Mouse (Mus musculus): ENCODE results near the gene 1810055G02Rik. TPM values are rescaled to one million over a fixed set of nuclear protein-coding genes. Genes with fewer than 3 reads are reported as not detected.

The 1810055G02Rik gene
- polyA plus RNA-seq, 1 experiment from 2014 or later, result 30.1 TPM

GRCm38 (mm10) chr19:3757861-3758260 lies 49.8 kb downstream of the 1810055G02Rik start:
- ATAC-seq, result no peak
- H3K9me3 ChIP-seq, result no peaks in the 10 kb centered on the region; the same call in 1 of the 2 replicates
- H3K9ac ChIP-seq (replicated peaks), result no peak overlapping the region
- H3K27me3 ChIP-seq, result no peaks in the 10 kb centered on the region
- H3K36me3 ChIP-seq, result no peaks in the 10 kb centered on the region
- H3K4me1 ChIP-seq (replicated peaks), result no peaks in the 10 kb centered on the region
- H3K27ac ChIP-seq, result no peak overlapping the region
- 50% methylated on average over 1 of the region's 1 CpGs for WGBS
- no peak overlapping the region for H3K4me2 ChIP-seq (replicated peaks)
- H3K4me3 ChIP-seq (replicated peaks), result no peak overlapping the region

- no peak for ATAC-seq
- WGBS, result 86% methylated on average over 4 of the region's 4 CpGs
- Histone ChIP-seq H3K4me1 (replicated peaks) (peaks cover 20% of the 10 kb centered on the region), H3K27ac (no peak overlapping the region), H3K9me3 (no peaks in the 10 kb centered on the region; the same call in 1 of the 2 replicates), H3K4me2 (replicated peaks) (no peak overlapping the region), H3K36me3 (0 out of 2 replicates have a peak, but pooled peaks cover 4% of the 10 kb centered on the region), H3K9ac (replicated peaks) (no peak overlapping the region), H3K27me3 (no peaks in the 10 kb centered on the region), H3K4me3 (replicated peaks) (no peak overlapping the region)
Observed at GRCm38 (mm10) chr19:3765221-3765820, 57.2 kb downstream of the 1810055G02Rik start.

DNA sequence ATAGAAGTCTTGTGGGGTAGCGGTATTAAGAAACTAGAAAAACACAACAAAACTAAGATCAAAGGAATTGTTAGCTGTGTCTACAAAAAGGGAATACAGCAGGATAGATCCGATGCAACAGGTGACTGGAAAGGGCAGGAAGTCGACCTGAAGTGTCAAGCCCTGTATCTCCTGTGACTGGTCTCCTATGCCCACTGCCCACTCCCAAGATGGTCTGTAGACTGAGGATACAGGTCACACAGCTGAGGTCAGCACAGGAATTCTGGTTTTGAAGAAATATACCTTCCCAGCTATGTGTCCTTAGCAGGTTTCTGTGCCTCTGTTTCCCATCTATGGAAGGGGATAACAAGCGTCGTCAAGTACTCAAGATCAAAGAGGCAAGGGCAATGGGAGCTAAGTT lies 58.3 kb downstream of the 1810055G02Rik start:
- ATAC-seq, result no peak
- no peaks in the 10 kb centered on the region for H3K9me3 ChIP-seq
- H3K9ac ChIP-seq (replicated peaks), result 0 out of 2 replicates have a peak overlapping the region, but pooled peaks have one; percentile 100
- peak overlapping the region; percentile 100; the same call in 1 of the 2 replicates for H3K27ac ChIP-seq
- no peaks in the 10 kb centered on the region for H3K27me3 ChIP-seq
- no peak overlapping the region for H3K4me3 ChIP-seq (replicated peaks)
- peak overlapping the region; percentile 92 for H3K4me2 ChIP-seq (replicated peaks)
- 89% methylated on average over 5 of the region's 5 CpGs for WGBS
- 0 out of 2 replicates have a peak, but pooled peaks cover 4% of the 10 kb centered on the region for H3K36me3 ChIP-seq
- peaks cover 27% of the 10 kb centered on the region for H3K4me1 ChIP-seq (replicated peaks)

DNA sequence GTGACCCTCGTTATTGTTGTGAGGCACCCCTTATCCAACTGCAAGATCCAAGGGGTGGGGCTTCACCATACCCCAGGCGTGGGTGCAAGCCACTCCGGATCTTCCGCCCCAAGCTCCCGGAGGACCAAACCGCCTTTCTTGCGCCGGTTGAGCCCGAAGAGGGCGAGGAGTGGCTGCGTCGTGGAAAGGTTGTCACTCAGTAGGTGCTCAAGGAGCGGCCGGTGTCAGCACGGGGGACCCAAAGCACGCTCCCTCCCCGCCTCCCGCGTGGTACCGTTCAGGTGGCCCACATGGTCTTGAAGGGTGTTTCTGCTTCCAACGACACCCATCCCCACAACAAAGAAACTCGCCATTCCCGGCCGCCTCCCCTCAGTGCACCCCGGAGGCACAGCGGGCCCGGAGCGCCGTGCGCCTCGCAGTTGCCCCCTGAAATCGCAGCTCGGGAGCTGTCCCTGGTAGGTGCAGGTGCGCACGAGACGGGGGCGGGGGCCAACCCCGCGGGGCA lies 59.2 kb downstream of the 1810055G02Rik start, which contains the start of gene Kmt5b:
Kmt5b (plus strand) TSS at position 146 of the 505 bp plus-strand sequence.
- ATAC-seq, result peak; percentile 69
- Histone ChIP-seq H3K4me3 (replicated peaks) (peak within 1 kb of the TSS; percentile 96), H3K36me3 (0 out of 2 replicates have a peak, but pooled peaks cover 4% of the 10 kb centered on the region), H3K9ac (replicated peaks) (peak within 1 kb of the TSS; percentile 100), H3K27me3 (no peaks in the 10 kb centered on the region), H3K27ac (peak within 1 kb of the TSS; percentile 100), H3K4me1 (replicated peaks) (peaks cover 27% of the 10 kb centered on the region), H3K9me3 (no peaks in the 10 kb centered on the region), H3K4me2 (replicated peaks) (peak within 1 kb of the TSS; percentile 92)
- WGBS, result under 1% methylated on average over 39 of the region's 39 CpGs

Other genes starting within 250 kb of the 1810055G02Rik start
- 71.1 and 71.9 TPM in 2 replicates for gene Ppp6r3, start 132.5 kb upstream of the 1810055G02Rik start, polyA plus RNA-seq (2015; fragmentation: Nextera tagmentation; extraction: Ambion mirVana)
- 1.5 and 1.7 TPM in 2 replicates for gene Lrp5, start 21.7 kb upstream of the 1810055G02Rik start, polyA plus RNA-seq (2015; fragmentation: Nextera tagmentation; extraction: Ambion mirVana)
- gene Kmt5b, start 59.1 kb downstream of the 1810055G02Rik start, polyA plus RNA-seq (2015; fragmentation: Nextera tagmentation; extraction: Ambion mirVana), result 56.7 and 61.6 TPM in 2 replicates
- gene Chka, start 143.5 kb downstream of the 1810055G02Rik start, polyA plus RNA-seq (2015; fragmentation: Nextera tagmentation; extraction: Ambion mirVana), result 49.5 and 58.0 TPM in 2 replicates
- 7.4 and 10.9 TPM in 2 replicates for gene Tcirg1, start 198.8 kb downstream of the 1810055G02Rik start, polyA plus RNA-seq (2015; fragmentation: Nextera tagmentation; extraction: Ambion mirVana)
- 232 TPM in 2 replicates for gene Ndufs8, start 204.5 kb downstream of the 1810055G02Rik start, polyA plus RNA-seq (2015; fragmentation: Nextera tagmentation; extraction: Ambion mirVana)
- 0.80 and 1.1 TPM in 2 replicates for gene Aldh3b1, start 221.5 kb downstream of the 1810055G02Rik start, polyA plus RNA-seq (2015; fragmentation: Nextera tagmentation; extraction: Ambion mirVana)
- gene Unc93b1, start 226.9 kb downstream of the 1810055G02Rik start, polyA plus RNA-seq (2015; fragmentation: Nextera tagmentation; extraction: Ambion mirVana), result 5.6 and 8.1 TPM in 2 replicates